Mouse (Mus musculus) spleen, adult 2 months (tissue): ENCODE results near the gene Setd1a. TPM values are rescaled to one million over a fixed set of nuclear protein-coding genes. Genes with fewer than 3 reads are reported as not detected.

ENCODE experiments used
- DNase-seq, 2 experiments: peaks; one replicate each; pipeline versions ENCODE4 v3.0.0 to v3.0.0-alpha.2; 2012 to 2021; ENCODE audit warnings: low spot score in 2 of 2, low read depth in 1 of 2
- H3K27ac ChIP-seq: fragments of 200-500 bp; 2 replicates; pipeline ENCODE4 v1.5.1; 2012; ENCODE audit warnings: low read length, inconsistent platforms; ENCODE audit not compliant: insufficient read depth
- H3K27me3 ChIP-seq: fragments of 200-500 bp; 2 replicates; pipeline ENCODE4 v1.6.1; 2012; ENCODE audit warnings: mild to moderate bottlenecking, moderate library complexity, low read length, inconsistent platforms; ENCODE audit not compliant: control insufficient read depth, insufficient read depth
- H3K36me3 ChIP-seq: fragments of 200-500 bp; 2 replicates; pipeline ENCODE4 v1.6.1; 2012; ENCODE audit warnings: mild to moderate bottlenecking, low read length, inconsistent platforms; ENCODE audit not compliant: control insufficient read depth, insufficient read depth
- H3K4me1 ChIP-seq: fragments of 200-500 bp; 2 replicates; pipeline ENCODE4 v1.6.1; 2011; ENCODE audit warnings: inconsistent platforms; ENCODE audit not compliant: control insufficient read depth, insufficient read depth, insufficient read length
- H3K4me3 ChIP-seq: fragments of 200-500 bp; 2 replicates; pipeline ENCODE4 v1.5.1; 2011; ENCODE audit warnings: mild to moderate bottlenecking, inconsistent platforms; ENCODE audit not compliant: insufficient read depth, insufficient read length; ENCODE audit errors: extremely low read depth
- CTCF ChIP-seq: fragments of 200-500 bp; IDR thresholded peaks from 2 replicates; pipeline ENCODE4 v1.5.1; 2011; ENCODE audit warnings: mild to moderate bottlenecking, inconsistent platforms; ENCODE audit not compliant: insufficient read depth, insufficient read length, insufficient replicate concordance; ENCODE audit errors: extremely low read depth
- POLR2A ChIP-seq: fragments of 200-500 bp; IDR thresholded peaks from 2 replicates; pipeline ENCODE4 v1.6.1; 2011; ENCODE audit warnings: low read depth, low read length, inconsistent platforms
- WGBS: fragments of 180-500 bp; shearing (Covaris S2); methylation state at CpG from one replicate; pipeline ENCODE4 v1.1.7; 2018; 5-methylcytosine and 5-hydroxymethylcytosine counted together
- polyA plus RNA-seq: library from polyadenylated mRNA; depleted of rRNA; stranded (reverse); fragments of >200 nt; gene quantifications from 2 replicates; pipeline ENCODE4 v1.2.3, GENCODE M21; 2012

Gene Setd1a
- polyA plus RNA-seq, 1 experiment, result 14.9 TPM

GRCm38 (mm10) chr7:127746494-127747491, 29.7 kb upstream of the Setd1a start:
- Histone ChIP-seq H3K27ac (no peak overlapping the region), H3K36me3 (peaks cover 5% of the 10 kb centered on the region), H3K4me1 (peaks cover 6% of the 10 kb centered on the region; the same call in 1 of the 2 replicates), H3K4me3 (peak overlapping the region; percentile 87), H3K27me3 (no peaks in the 10 kb centered on the region)
- TF ChIP-seq CTCF (no peak), POLR2A (no peak)
- DNase-seq, result no peak
- WGBS, result 2% methylated on average over 57 of the region's 62 CpGs

DNA sequence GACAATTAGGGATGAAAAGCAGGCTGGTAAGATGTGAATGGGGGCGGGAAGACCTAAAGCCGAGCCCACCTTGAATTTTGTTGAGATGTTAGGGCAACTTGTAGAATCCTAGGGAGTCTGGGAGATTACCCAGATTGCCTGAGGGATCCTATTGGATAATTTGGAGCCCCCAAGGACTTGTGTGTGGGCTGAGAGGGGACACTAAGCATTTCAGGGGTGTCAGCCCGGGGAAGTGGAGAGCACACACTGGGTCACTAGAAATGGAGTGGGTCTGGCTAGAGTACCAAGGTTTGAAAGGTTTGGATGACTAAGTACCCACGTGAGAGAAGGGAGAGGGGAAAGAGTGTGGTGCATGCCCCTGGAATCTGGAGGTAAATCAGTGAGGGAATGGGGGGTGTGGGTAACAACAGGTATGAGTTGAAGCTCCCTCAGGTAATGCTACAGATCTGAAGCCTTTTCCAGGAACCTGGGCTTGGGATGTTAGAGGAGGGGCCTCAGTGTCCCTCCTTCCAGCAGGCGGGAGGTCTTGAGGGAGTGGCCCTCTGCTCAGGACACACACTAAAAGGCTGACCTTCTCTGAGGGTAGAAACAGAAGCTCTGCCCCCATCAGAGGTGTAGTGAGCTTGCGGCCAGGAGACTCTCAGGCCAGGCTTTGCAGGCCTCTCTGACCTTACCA, 28.8 kb upstream of the Setd1a start:
- H3K4me3 ChIP-seq, result no peak overlapping the region
- 88% methylated on average over 6 of the region's 6 CpGs for WGBS

GRCm38 (mm10) chr7:127748235-127748560, 28.3 kb upstream of the Setd1a start:
- Histone ChIP-seq H3K36me3 (peaks cover 9% of the 10 kb centered on the region), H3K27ac (no peak overlapping the region), H3K27me3 (no peaks in the 10 kb centered on the region), H3K4me3 (no peak overlapping the region), H3K4me1 (peaks cover 6% of the 10 kb centered on the region; the same call in 1 of the 2 replicates)
- TF ChIP-seq CTCF (no peak), POLR2A (no peak)
- 95% methylated on average over 28 of the region's 28 CpGs for WGBS
- DNase-seq, result no peak

More for the DNA sequence above, 28.8 kb upstream of the Setd1a start:
- no peak for TF ChIP-seq POLR2A
- no peak for TF ChIP-seq CTCF
- Histone ChIP-seq H3K27ac (no peak overlapping the region), H3K4me1 (peaks cover 6% of the 10 kb centered on the region; the same call in 1 of the 2 replicates), H3K27me3 (no peaks in the 10 kb centered on the region), H3K36me3 (peaks cover 9% of the 10 kb centered on the region)
- DNase-seq, result no peak

DNA sequence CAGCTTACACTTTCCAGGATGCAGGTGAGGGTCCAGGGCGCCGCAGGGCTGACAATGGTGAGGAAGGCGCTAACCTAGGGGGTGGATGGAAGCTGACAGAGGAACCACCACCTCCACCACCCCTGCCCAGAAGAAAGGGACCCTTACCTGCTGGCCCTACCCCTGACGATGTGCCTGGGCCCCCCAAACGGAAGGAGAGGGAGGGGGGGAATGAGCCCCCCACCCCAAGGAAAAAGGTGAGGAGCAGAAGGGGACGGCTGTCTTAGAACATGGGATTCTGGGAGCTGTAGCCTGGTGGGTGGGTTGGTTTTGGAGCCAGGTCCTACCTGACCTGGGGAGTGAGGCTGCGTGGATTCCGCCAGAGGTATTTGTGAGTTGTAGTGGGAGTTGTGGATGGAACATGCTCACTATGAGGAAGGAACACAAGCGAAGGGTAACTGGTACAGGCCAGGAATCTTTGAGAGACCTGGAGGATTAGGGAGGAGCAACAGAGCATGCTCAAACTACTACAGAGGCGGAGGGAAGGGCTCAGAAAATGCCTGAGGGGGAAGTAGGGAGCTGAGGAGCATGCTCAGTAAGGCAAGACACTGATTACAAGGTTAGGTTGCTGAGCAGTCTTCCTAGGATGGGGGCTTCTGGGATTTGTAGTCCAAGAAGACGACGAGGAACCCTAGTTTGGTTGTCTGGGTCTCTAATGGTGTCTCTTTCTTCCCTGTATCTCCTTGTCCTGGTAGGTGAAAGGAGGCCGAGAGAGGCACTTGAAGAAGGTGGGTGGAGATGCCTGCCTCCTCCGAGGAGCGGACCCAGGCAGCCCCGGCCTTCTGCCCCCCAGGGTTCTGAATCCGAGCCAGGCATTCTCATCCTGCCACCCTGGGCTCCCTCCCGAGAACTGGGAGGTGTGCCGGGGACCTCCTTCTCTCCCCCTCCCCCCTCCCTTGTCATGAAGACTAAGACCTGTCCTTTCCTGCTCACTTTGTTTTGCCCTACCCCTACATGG, 26.0 kb upstream of the Setd1a start:
- Histone ChIP-seq H3K36me3 (peaks cover 9% of the 10 kb centered on the region), H3K4me3 (no peak overlapping the region), H3K27me3 (no peaks in the 10 kb centered on the region), H3K27ac (no peak overlapping the region), H3K4me1 (peaks cover 6% of the 10 kb centered on the region; the same call in 1 of the 2 replicates)
- WGBS, result 90% methylated on average over 19 of the region's 19 CpGs
- TF ChIP-seq CTCF, result no peak
- TF ChIP-seq POLR2A, result no peak
- DNase-seq, result no peak

- H3K27ac ChIP-seq, result no peak overlapping the region
- no peak for TF ChIP-seq POLR2A
- TF ChIP-seq CTCF, result no peak
- WGBS, result 97% methylated on average over 5 of the region's 5 CpGs
- peaks cover 9% of the 10 kb centered on the region for H3K36me3 ChIP-seq
- peaks cover 5% of the 10 kb centered on the region; the same call in 1 of the 2 replicates for H3K4me1 ChIP-seq
- no peaks in the 10 kb centered on the region for H3K27me3 ChIP-seq
- no peak for DNase-seq
- no peak overlapping the region for H3K4me3 ChIP-seq
Observed at GRCm38 (mm10) chr7:127751619-127752018, 24.9 kb upstream of the Setd1a start.

GRCm38 (mm10) chr7:127752069-127752468, 24.4 kb upstream of the Setd1a start:
- H3K4me3 ChIP-seq, result no peak overlapping the region
- H3K27ac ChIP-seq, result no peak overlapping the region
- no peaks in the 10 kb centered on the region for H3K27me3 ChIP-seq
- 97% methylated on average over 27 of the region's 27 CpGs for whole genome bisulfite sequencing
- H3K36me3 ChIP-seq, result peaks cover 9% of the 10 kb centered on the region
- no peak for DNase-seq
- no peak for TF ChIP-seq POLR2A
- no peak for TF ChIP-seq CTCF
- 0 out of 2 replicates have a peak, but pooled peaks cover under 1% of the 10 kb centered on the region for H3K4me1 ChIP-seq
